Mouse (Mus musculus) ES-Bruce4 (cell line): ENCODE data around the gene Suds3. TPM values are rescaled to one million over a fixed set of nuclear protein-coding genes. Genes with fewer than 3 reads are reported as not detected.

Source experiments
- H3K27ac ChIP-seq: 2 replicates; pipeline ENCODE4 v1.5.1; 2012; ENCODE audit warnings: low read length, inconsistent platforms; ENCODE audit not compliant: insufficient read depth
- H3K27me3 ChIP-seq: 2 replicates; pipeline ENCODE4 v1.6.1; 2012; ENCODE audit warnings: mild to moderate bottlenecking, low read length, inconsistent platforms; ENCODE audit not compliant: control insufficient read depth, poor library complexity, insufficient read depth, severe bottlenecking
- H3K36me3 ChIP-seq: 2 replicates; pipeline ENCODE4 v1.6.1; 2012; ENCODE audit warnings: inconsistent platforms, mild to moderate bottlenecking, low read length, moderate library complexity; ENCODE audit not compliant: control insufficient read depth, poor library complexity, insufficient read depth, severe bottlenecking
- H3K4me1 ChIP-seq: one replicate; pipeline ENCODE4 v1.8.1; 2011; ENCODE audit warnings: low read length; ENCODE audit not compliant: control insufficient read depth, insufficient read depth
- H3K4me3 ChIP-seq: 2 replicates; pipeline ENCODE4 v1.5.1; 2011; ENCODE audit warnings: low read depth, mild to moderate bottlenecking, low read length
- H3K9ac ChIP-seq: 2 replicates; pipeline ENCODE4 v1.6.1; 2012; ENCODE audit warnings: low read depth, mild to moderate bottlenecking, inconsistent platforms; ENCODE audit not compliant: poor library complexity, severe bottlenecking
- H3K9me3 ChIP-seq: replicated peaks from 2 replicates; pipeline ENCODE4 v1.6.1; 2012; ENCODE audit warnings: mild to moderate bottlenecking, low read length, inconsistent platforms; ENCODE audit not compliant: control insufficient read depth, poor library complexity, insufficient read depth, severe bottlenecking
- CTCF ChIP-seq: IDR thresholded peaks from one replicate; pipeline ENCODE4 v1.8.1; 2011; ENCODE audit warnings: low read depth, low read length
- EP300 ChIP-seq: IDR thresholded peaks from 2 replicates; pipeline ENCODE4 v1.6.1; 2011; ENCODE audit warnings: low read depth, low read length; ENCODE audit not compliant: insufficient read depth
- POLR2A ChIP-seq: IDR thresholded peaks from one replicate; pipeline ENCODE4 v1.8.1; 2011; ENCODE audit warnings: low read length; ENCODE audit not compliant: insufficient read depth
- polyA plus RNA-seq: library from polyadenylated mRNA; stranded (reverse); fragments of >200 nt; gene quantifications from 2 replicates; pipeline ENCODE4 v1.2.4, GENCODE M21; 2011; ENCODE audit warnings: low read depth; ENCODE audit not compliant: missing spikeins, insufficient read depth, insufficient read length

Gene Suds3
- polyA plus RNA-seq, result 63.3 and 76.5 TPM in 2 replicates

DNA sequence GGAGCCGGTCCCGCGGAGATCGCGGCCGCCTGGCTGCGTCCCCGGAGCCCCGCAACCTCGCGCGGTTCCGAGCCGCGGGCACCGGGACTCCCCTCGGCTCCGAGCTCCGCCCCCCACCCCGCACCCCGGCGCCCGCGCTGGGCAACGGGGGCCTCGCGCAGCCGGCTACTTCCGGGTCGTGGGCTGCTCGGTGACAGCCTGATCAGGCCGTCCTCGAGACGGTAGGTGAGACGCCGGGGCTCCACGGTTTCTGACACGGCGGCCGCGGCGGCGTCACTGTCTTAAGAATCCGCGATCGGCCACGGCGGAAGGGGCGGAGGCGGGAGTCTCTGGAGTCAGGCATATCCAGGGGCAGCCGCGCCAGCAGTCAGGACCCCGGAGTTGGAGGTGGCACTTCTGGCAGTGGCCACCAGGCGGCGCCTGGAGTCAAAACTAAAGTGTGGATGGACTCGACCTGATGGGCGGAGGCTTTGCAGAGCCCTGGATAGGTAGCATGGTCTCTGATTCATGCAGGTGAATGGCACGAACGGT lies at the start of gene Suds3:
TSS of gene Suds3 (minus strand) at position 278 of the 531 bp plus-strand sequence.
- TF ChIP-seq CTCF (peak; percentile 77), EP300 (no peak)
- Histone ChIP-seq H3K36me3 (peaks cover 6% of the 10 kb centered on the region), H3K9me3 (no peaks in the 10 kb centered on the region), H3K4me1 (no peaks in the 10 kb centered on the region), H3K9ac (peak within 1 kb of the TSS; percentile 92), H3K27me3 (no peaks in the 10 kb centered on the region), H3K27ac (peak within 1 kb of the TSS; percentile 23), H3K4me3 (peak within 1 kb of the TSS; percentile 95)

DNA sequence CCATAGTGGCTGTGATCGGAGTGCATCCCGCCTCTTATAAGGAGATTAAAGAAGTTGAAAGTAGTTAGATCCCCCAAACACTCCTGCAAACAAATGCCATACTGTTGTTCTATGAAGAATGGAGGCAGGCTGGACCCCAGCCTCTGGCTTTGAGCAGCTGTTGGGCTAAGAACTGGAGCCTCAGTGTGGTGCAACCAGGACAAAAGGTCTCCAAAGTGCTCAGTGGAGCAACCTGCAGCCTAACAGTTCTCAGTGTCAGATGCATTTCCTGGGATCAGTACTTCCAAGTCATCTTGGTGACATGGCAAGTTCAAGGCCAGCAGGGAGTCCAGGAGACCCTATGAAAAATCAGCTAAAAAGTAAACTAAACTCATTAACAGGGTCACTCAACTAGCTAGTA lies 49.0 kb upstream of the Suds3 start:
- H3K9ac ChIP-seq, result no peak overlapping the region
- H3K4me1 ChIP-seq, result no peaks in the 10 kb centered on the region
- TF ChIP-seq POLR2A (no peak), EP300 (no peak), CTCF (no peak)
- H3K27me3 ChIP-seq, result no peaks in the 10 kb centered on the region
- no peaks in the 10 kb centered on the region for H3K9me3 ChIP-seq
- no peaks in the 10 kb centered on the region for H3K36me3 ChIP-seq
- H3K27ac ChIP-seq, result no peak overlapping the region
- H3K4me3 ChIP-seq, result no peak overlapping the region

DNA sequence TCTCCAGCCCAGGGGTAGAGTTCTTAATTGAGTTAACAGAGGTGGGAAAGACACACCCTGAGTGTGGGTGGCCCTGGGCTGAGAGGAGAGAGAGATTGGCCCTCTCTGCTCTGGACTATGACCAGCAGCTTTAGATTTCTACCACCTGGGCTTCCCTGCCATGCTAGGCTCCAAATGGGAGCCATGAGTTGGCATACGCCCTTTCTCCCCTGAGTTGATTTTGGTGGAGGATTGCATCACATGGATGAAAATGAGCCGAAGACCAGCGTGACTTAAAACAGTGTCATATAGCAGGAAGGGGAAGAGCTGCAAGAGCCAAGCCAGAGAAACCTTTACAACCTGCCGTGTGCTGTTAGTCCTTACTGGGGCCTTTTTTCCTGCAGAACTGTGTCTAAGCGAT lies 48.6 kb upstream of the Suds3 start:
- no peak for TF ChIP-seq POLR2A
- no peak for TF ChIP-seq EP300
- no peaks in the 10 kb centered on the region for H3K9me3 ChIP-seq
- no peaks in the 10 kb centered on the region for H3K4me1 ChIP-seq
- H3K27me3 ChIP-seq, result no peaks in the 10 kb centered on the region
- H3K36me3 ChIP-seq, result no peaks in the 10 kb centered on the region
- H3K9ac ChIP-seq, result no peak overlapping the region
- H3K27ac ChIP-seq, result no peak overlapping the region
- H3K4me3 ChIP-seq, result no peak overlapping the region

- H3K27me3 ChIP-seq, result no peaks in the 10 kb centered on the region
- no peak overlapping the region for H3K9ac ChIP-seq
- no peaks in the 10 kb centered on the region for H3K9me3 ChIP-seq
- H3K4me1 ChIP-seq, result no peaks in the 10 kb centered on the region
- no peak overlapping the region for H3K4me3 ChIP-seq
- TF ChIP-seq EP300, result no peak
- TF ChIP-seq CTCF, result no peak
- TF ChIP-seq POLR2A, result no peak
- no peaks in the 10 kb centered on the region for H3K36me3 ChIP-seq
- no peak overlapping the region for H3K27ac ChIP-seq
Measured at GRCm38 (mm10) chr5:117163790-117164189, 47.9 kb upstream of the Suds3 start.

GRCm38 (mm10) chr5:117160499-117160898 lies 44.6 kb upstream of the Suds3 start:
- Histone ChIP-seq H3K27ac (no peak overlapping the region), H3K27me3 (no peaks in the 10 kb centered on the region), H3K9ac (no peak overlapping the region), H3K9me3 (no peaks in the 10 kb centered on the region), H3K36me3 (no peaks in the 10 kb centered on the region), H3K4me1 (no peaks in the 10 kb centered on the region), H3K4me3 (no peak overlapping the region)
- TF ChIP-seq POLR2A, result no peak

DNA sequence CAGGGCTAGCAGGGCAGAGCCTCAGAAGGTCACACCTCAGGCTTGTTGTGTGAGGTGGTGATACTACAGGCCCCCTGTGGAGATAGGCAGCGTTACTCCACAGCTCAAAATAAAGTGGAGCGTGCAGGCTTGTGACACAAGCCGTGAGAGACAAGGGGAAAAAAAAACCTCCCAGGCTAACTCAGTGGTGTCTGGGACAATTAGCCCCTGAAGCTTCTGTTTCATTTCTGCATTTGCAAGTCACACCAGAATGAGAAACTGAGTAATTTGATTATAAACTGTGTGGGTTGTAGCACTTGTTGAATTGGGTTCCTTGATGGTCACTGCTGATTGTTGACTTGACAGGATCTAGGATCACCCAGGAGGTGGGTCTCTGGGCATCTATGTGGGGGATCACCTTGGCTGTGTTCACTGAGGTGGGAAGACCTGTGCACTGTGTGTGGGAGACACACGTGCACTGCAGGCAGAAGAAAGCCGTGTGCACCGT lies 43.9 kb upstream of the Suds3 start:
- no peak overlapping the region for H3K27ac ChIP-seq
- H3K9ac ChIP-seq, result no peak overlapping the region
- H3K4me1 ChIP-seq, result no peaks in the 10 kb centered on the region
- no peaks in the 10 kb centered on the region for H3K27me3 ChIP-seq
- H3K4me3 ChIP-seq, result no peak overlapping the region
- no peaks in the 10 kb centered on the region for H3K9me3 ChIP-seq
- TF ChIP-seq POLR2A (no peak), CTCF (no peak), EP300 (no peak)
- no peaks in the 10 kb centered on the region for H3K36me3 ChIP-seq
